Mouse (Mus musculus) kidney, embryonic 14.5 days (tissue): ENCODE measurements around the gene Usp18. TPM values are rescaled to one million over a fixed set of nuclear protein-coding genes. Genes with fewer than 3 reads are reported as not detected.

Experiments
- ATAC-seq: fragments of 200-750 bp; cut with Nextera tagmentation; 2 replicates; pipeline ENCODE4 v1.8.0; 2017; ENCODE audit warnings: moderate number of reproducible peaks, mild to moderate bottlenecking, moderate TSS enrichment, moderate library complexity; ENCODE audit not compliant: low FRiP score, low TSS enrichment
- H3K27ac ChIP-seq: fragments of 300-500 bp; sonication (generic); 2 replicates; pipeline ENCODE4 v1.5.1; 2014; ENCODE audit warnings: low read depth, mild to moderate bottlenecking, low read length, moderate library complexity, mixed read lengths
- H3K27me3 ChIP-seq: fragments of 300-500 bp; sonication (generic); 2 replicates; pipeline ENCODE4 v1.6.1; 2014; ENCODE audit warnings: mild to moderate bottlenecking, low read length; ENCODE audit not compliant: control insufficient read depth, insufficient read depth
- H3K36me3 ChIP-seq: fragments of 300-500 bp; sonication (generic); 2 replicates; pipeline ENCODE4 v1.6.1; 2014; ENCODE audit warnings: low read length, mixed read lengths; ENCODE audit not compliant: control insufficient read depth, insufficient read depth
- H3K4me1 ChIP-seq: fragments of 300-500 bp; sonication (generic); 2 replicates; pipeline ENCODE4 v1.6.1; 2014; ENCODE audit warnings: low read length, mixed read lengths; ENCODE audit not compliant: control insufficient read depth, insufficient read depth
- H3K4me2 ChIP-seq: fragments of 300-500 bp; sonication (generic); replicated peaks from 2 replicates; pipeline ENCODE4 v1.6.1; 2014; ENCODE audit warnings: low read depth, mild to moderate bottlenecking, low read length
- H3K4me3 ChIP-seq: fragments of 300-500 bp; sonication (generic); 2 replicates; pipeline ENCODE4 v1.5.1; 2014; ENCODE audit warnings: mild to moderate bottlenecking, low read length
- H3K9ac ChIP-seq: fragments of 300-500 bp; sonication (generic); 2 replicates; pipeline ENCODE4 v1.6.1; 2014; ENCODE audit warnings: low read depth, mild to moderate bottlenecking, low read length, moderate library complexity
- H3K9me3 ChIP-seq: fragments of 300-500 bp; sonication (generic); 2 replicates; pipeline ENCODE4 v1.6.1; 2016; ENCODE audit warnings: low read length; ENCODE audit not compliant: control insufficient read depth
- WGBS: fragments of 180-500 bp; shearing (Covaris S2); extraction: QIAGEN DNeasy Blood & Tissue Kit; methylation state at CpG from one replicate; pipeline ENCODE4 v1.1.7; 2014; 5-methylcytosine and 5-hydroxymethylcytosine counted together
- polyA plus RNA-seq: library from polyadenylated mRNA; unstranded; fragments of >200 nt; fragmentation: Nextera tagmentation; extraction: Ambion mirVana; gene quantifications from 2 replicates; pipeline ENCODE4 v1.2.1, GENCODE M21; 2014

Gene Usp18
- polyA plus RNA-seq, 1 experiment from 2014 or later: 1.8 TPM

- H3K27ac ChIP-seq: peak overlapping the region; percentile 59; the same call in 1 of the 2 replicates
- peaks cover 16% of the 10 kb centered on the region for H3K4me1 ChIP-seq
- peak overlapping the region; percentile 36 for H3K4me2 ChIP-seq
- no peaks in the 10 kb centered on the region for H3K27me3 ChIP-seq
- 0 out of 2 replicates have a peak overlapping the region, but pooled peaks have one; percentile 40 for H3K9ac ChIP-seq
- 26% methylated on average over 9 of the region's 9 CpGs for WGBS
- peak overlapping the region; percentile 25 for H3K4me3 ChIP-seq
- H3K9me3 ChIP-seq: no peaks in the 10 kb centered on the region
- no peaks in the 10 kb centered on the region for H3K36me3 ChIP-seq
- peak; percentile 51; the same call in 1 of the 2 replicates for ATAC-seq
Observed at GRCm38 (mm10) chr6:121300504-121300903, 54.8 kb downstream of the Usp18 start.

DNA sequence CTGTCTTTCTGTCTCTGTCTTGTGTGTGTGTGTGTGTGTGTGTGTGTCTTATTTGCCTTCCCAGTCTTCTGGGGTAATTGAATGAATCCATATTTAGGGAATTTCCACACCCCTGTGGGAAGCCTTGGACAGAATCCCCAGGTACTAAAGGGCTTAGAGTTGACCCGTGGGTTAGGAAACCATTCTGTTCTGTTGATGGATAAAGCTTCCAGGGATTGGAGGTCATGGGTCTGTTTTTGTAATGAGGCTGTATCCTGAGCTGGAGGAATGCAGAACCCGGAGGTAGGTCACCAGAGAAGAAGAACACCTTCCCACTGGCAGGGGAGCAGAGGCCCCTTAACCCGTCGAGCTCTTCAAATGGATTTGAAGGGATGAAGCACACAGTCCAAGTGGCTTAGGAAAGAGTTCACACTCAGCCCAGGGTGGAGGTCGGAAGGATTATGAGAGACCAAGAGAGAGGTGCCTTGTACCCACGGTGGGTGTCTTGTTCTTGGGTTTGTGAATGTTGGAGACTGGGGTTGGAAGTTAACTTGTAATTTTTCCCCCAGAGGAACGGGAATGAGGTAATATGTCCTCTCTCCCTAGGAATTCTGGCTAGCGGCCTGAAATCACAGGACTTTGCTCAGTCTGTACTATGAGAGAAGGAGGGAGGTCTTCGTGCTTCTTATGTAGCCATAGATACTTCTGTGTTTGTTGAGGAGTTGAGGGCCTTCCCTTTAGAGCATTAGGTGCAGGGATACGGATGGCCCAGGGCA lies 57.9 kb downstream of the Usp18 start:
- Histone ChIP-seq H3K4me3 (no peak overlapping the region), H3K27ac (no peak overlapping the region), H3K4me2 (no peak overlapping the region), H3K4me1 (peaks cover 16% of the 10 kb centered on the region), H3K27me3 (no peaks in the 10 kb centered on the region), H3K9ac (no peak overlapping the region), H3K36me3 (no peaks in the 10 kb centered on the region), H3K9me3 (no peaks in the 10 kb centered on the region)
- ATAC-seq: no peak
- 66% methylated on average over 10 of the region's 10 CpGs for WGBS

DNA sequence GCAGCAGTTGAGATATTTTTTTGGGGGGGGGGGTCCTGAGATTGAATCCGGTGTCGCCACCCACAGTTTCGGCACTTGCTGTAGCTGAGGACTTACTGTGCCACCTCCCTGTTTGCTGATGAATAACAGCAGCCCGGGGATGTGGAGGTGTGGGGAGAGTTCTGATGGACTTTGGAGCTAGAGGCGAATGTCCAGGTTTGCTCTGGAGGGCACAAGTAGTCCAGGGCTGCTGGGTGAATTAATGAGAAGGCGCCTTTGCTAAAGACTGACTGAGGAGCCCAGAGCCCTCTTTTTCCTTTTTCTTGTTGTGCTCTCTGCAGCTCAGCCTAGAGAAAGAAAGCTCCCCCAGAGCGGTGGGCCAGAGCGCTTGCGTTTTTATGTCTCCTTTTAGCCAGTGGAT lies 58.9 kb downstream of the Usp18 start:
- 80% methylated on average over 9 of the region's 9 CpGs for WGBS
- Histone ChIP-seq H3K27ac (no peak overlapping the region), H3K27me3 (no peaks in the 10 kb centered on the region), H3K4me3 (no peak overlapping the region), H3K4me1 (peaks cover 11% of the 10 kb centered on the region), H3K9me3 (no peaks in the 10 kb centered on the region), H3K4me2 (no peak overlapping the region), H3K36me3 (no peaks in the 10 kb centered on the region), H3K9ac (no peak overlapping the region)
- ATAC-seq: no peak

DNA sequence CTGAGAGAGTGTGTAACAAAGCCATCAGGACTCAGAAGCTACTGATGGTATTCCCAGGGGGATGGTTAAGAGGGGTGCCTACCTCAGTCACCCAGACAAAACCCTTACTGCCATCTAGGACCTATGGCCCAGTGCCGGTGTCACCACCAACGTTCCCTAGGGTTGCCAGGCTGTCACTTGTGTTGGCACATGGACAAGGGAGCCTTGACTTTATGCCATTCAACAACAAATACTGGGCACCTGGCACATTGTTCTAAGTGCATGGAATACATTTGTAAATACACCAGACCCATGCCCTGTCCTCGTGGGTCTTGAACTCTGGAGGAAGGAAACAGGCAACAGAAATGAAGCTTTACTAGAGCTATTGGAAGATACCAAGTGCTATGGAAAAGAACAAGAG lies 59.9 kb downstream of the Usp18 start:
- Histone ChIP-seq H3K36me3 (no peaks in the 10 kb centered on the region), H3K27ac (no peak overlapping the region), H3K4me3 (no peak overlapping the region), H3K4me1 (peaks cover 4% of the 10 kb centered on the region; the same call in 1 of the 2 replicates), H3K9ac (no peak overlapping the region), H3K9me3 (no peaks in the 10 kb centered on the region), H3K27me3 (no peaks in the 10 kb centered on the region), H3K4me2 (no peak overlapping the region)
- 93% methylated on average over 3 of the region's 3 CpGs for WGBS
- 0 out of 2 replicates have a peak, but pooled peaks have one; percentile 13 for ATAC-seq

GRCm38 (mm10) chr6:121310984-121311383 lies 65.3 kb downstream of the Usp18 start:
- no peak for ATAC-seq

GRCm38 (mm10) chr6:121319099-121319498 lies 73.4 kb downstream of the Usp18 start:
- H3K36me3 ChIP-seq: no peaks in the 10 kb centered on the region
- WGBS: 72% methylated on average over 6 of the region's 6 CpGs
- no peaks in the 10 kb centered on the region for H3K27me3 ChIP-seq
- H3K27ac ChIP-seq: no peak overlapping the region
- H3K4me3 ChIP-seq: no peak overlapping the region
- H3K4me1 ChIP-seq: peaks cover 11% of the 10 kb centered on the region
- no peak overlapping the region for H3K4me2 ChIP-seq
- no peaks in the 10 kb centered on the region for H3K9me3 ChIP-seq
- no peak overlapping the region for H3K9ac ChIP-seq
- no peak for ATAC-seq

More at GRCm38 (mm10) chr6:121310984-121311383, 65.3 kb downstream of the Usp18 start:
- peak overlapping the region; percentile 17; the same call in 1 of the 2 replicates for H3K27ac ChIP-seq
- H3K9ac ChIP-seq: no peak overlapping the region
- no peaks in the 10 kb centered on the region for H3K36me3 ChIP-seq
- no peaks in the 10 kb centered on the region for H3K27me3 ChIP-seq
- WGBS: 67% methylated on average over 6 of the region's 6 CpGs
- H3K4me1 ChIP-seq: no peaks in the 10 kb centered on the region
- no peak overlapping the region for H3K4me3 ChIP-seq
- H3K4me2 ChIP-seq: no peak overlapping the region
- H3K9me3 ChIP-seq: no peaks in the 10 kb centered on the region

Other genes starting within 250 kb of the Usp18 start
- 16.7 and 20.0 TPM in 2 replicates for gene Mical3, start 114.9 kb upstream of the Usp18 start, polyA plus RNA-seq
- gene Pex26, start 62.2 kb upstream of the Usp18 start, polyA plus RNA-seq: 6.3 and 8.4 TPM in 2 replicates
- 0.18 and 0.30 TPM in 2 replicates for gene Tuba8, start 35.2 kb upstream of the Usp18 start, polyA plus RNA-seq
- 9.8 and 13.4 TPM in 2 replicates for gene Slc6a13, start 54.3 kb downstream of the Usp18 start, polyA plus RNA-seq
- 0.21 and 0.35 TPM in 2 replicates for gene Slc6a12, start 97.2 kb downstream of the Usp18 start, polyA plus RNA-seq
- gene Iqsec3, start 227.8 kb downstream of the Usp18 start, polyA plus RNA-seq: 0.08 TPM in 1 of 2 replicates, not detected in the other